Mouse (Mus musculus): ENCODE measurements around the gene Gm36864.

Gm36864 gene

GRCm38 (mm10) chr7:44260410-44260809 is 24.4 kb downstream of the Gm36864 start:
- no peak for DNase-seq

- no peak for DNase-seq
Measured at GRCm38 (mm10) chr7:44261147-44261546, 25.2 kb downstream of the Gm36864 start, which contains the start of gene Gm15517. Gene Gm15517, plus strand, starts transcription at chr7:44261447.

- DNase-seq, result peak; percentile 93
Measured at GRCm38 (mm10) chr7:44262791-44263643, 27.0 kb downstream of the Gm36864 start.

GRCm38 (mm10) chr7:44268117-44268516 is 32.1 kb downstream of the Gm36864 start:
- no peak for DNase-seq

DNA sequence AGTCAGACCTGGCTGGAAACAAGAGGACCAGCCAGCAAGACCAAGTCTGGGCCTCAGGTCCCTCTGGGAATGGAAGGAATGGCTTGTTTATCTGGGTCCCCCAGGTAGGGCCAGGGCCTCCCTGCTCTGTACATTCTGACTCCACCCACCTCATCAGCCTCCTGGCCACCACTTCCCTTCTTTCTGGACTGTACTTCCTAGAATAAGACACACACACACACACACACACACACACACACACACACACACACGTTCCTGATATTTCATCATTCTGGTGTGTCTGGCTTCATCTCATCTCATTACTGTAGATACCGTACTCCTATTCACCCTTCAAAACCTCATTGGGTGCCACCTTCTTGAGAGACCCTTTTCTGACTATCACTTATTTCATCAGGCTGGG is 33.4 kb downstream of the Gm36864 start:
- DNase-seq, result no peak

GRCm38 (mm10) chr7:44271309-44271708 is 35.3 kb downstream of the Gm36864 start:
- DNase-seq, result no peak

GRCm38 (mm10) chr7:44272546-44272945 is 36.6 kb downstream of the Gm36864 start:
- DNase-seq, result no peak

GRCm38 (mm10) chr7:44273446-44273845 is 37.5 kb downstream of the Gm36864 start:
- no peak for DNase-seq

DNA sequence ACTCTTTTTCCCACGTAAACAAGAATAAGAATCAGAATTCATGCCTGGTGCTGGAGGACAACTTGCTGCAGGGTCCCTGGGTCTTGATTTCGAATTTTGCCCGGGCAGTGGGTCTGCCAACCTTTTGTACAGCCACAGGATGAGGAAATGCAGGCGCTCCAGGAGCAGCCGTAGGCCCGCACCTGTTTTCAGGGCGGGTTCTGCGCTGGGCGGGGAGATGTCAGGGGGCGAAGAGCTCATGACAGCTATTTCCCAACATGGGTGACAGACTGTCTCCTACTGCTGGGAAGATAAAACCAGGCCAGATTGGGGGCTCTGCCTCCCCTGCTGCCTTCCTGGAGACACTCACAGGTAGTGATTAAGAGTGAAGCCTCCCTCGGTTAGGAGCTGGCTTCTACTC is 38.1 kb downstream of the Gm36864 start:
- DNase-seq, result no peak

DNA sequence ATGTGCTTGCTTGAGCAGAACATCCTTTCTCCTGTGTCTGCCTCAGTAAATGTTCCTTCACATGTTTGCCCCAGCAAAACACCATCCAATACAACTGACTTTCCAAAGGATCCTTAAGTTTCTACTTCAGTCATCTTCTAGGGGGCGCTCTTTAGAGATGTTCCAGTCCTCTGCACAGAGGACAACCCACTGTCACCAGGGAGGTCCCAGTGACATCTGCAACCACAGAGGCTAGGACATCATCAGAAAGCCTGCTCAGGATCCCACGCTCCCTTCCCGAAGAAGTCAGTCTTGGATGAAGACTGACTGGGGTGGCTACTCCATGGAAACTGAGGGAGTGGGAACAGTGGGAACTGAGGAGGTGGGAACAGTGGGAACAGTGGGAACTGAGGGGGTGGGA is 39.6 kb downstream of the Gm36864 start:
- DNase-seq, result no peak

DNA sequence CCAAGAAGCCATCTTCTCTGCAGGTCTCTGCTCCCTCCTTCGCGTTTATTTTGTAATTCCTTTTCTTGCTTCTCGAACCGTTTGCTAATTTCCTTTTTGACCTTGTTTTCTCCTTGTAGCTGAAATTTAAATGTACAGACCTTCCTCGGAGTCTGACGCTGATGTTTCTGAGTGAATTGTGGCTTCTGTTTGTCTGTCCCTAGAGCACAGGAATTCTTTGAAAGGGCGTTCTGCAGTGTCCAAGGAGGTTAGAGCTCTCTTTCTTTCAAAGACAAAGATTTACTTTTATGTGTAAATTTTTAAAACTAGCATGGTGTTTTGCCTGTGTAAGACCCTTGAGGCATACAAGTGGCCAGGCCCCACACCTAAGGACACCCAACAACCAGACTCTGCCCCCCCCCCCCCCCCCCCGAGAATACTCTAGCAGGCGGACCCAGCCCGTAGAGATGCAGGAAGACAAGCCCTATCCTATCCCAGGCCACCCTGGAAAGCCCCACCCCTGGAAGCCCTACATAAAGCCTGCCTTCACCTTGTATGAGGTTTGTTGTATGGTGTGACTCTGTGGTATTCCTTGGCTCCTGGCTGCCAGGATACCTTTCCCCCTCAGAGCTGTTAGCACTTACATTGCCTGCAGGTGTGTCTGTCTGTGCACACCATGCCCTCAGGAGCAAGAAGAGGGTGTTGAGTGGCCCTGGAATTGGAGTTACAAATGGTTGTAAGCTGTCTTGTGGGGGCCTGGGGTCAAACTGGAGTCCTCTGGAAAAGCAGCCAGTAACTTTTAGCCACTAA is 40.7 kb downstream of the Gm36864 start:
- DNase-seq, result no peak

GRCm38 (mm10) chr7:44277250-44277622 is 41.3 kb downstream of the Gm36864 start:
- DNase-seq, result peak; percentile 64

- DNase-seq, result no peak
Measured at GRCm38 (mm10) chr7:44280959-44281358, 45.0 kb downstream of the Gm36864 start.

DNA sequence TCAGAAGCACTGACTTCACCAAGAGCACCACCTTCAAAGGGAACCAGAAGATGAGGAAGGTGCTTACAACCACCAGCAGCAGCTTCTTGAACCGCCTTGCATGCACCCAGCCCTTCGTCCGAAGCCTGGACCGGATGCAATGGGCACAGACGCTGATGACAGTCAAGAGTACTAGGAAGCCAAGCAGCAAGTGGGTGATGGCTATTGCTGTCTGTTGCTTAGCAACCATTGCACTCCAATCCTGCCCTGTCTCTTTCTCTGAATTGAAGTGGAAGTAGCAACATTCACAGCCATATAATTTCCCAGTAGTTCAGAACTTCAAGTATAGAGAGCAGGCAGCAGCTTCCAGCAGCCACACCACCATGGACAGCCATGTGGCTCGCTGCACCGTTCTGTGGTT is 45.6 kb downstream of the Gm36864 start:
- DNase-seq, result peak; percentile 27

GRCm38 (mm10) chr7:44287760-44288159 is 51.8 kb downstream of the Gm36864 start:
- DNase-seq, result no peak

- no peak for DNase-seq
Measured at GRCm38 (mm10) chr7:44290986-44291385, 55.0 kb downstream of the Gm36864 start.

DNA sequence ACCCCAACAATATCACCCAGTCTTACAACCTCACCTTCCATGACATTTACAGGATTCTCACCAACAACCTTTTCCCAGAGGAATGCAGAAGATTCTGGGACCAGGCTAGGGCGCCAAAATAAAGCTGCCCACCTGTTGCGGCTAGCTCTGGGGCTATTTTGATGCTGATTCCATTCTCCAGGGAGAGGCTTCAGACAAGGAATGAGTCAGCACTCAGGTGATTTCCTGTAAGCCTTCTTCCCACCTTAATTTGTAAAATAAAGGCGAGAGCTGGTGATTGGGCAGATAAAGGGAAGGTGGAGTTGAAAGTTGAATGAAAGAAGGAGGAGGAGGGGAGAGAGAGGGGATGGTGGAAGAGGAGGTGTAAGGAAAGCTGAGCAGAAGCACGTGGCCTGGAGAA is 55.4 kb downstream of the Gm36864 start:
- DNase-seq, result no peak
